Mouse (Mus musculus): ENCODE data around the gene Daam2. TPM values are rescaled to one million over a fixed set of nuclear protein-coding genes. Genes with fewer than 3 reads are reported as not detected.

Daam2 gene
- polyA plus RNA-seq, 1 experiment from 2014 or later: 0.01 TPM

- no peaks in the 10 kb centered on the region for H3K79me2 ChIP-seq (ENCODE audit: inconsistent target)
- 37% methylated on average over 6 of the region's 7 CpGs for WGBS (ENCODE audit: missing documents)
These were observed 42.1 kb downstream of the Daam2 start for GRCm38 (mm10) chr17:49522002-49522401.

DNA sequence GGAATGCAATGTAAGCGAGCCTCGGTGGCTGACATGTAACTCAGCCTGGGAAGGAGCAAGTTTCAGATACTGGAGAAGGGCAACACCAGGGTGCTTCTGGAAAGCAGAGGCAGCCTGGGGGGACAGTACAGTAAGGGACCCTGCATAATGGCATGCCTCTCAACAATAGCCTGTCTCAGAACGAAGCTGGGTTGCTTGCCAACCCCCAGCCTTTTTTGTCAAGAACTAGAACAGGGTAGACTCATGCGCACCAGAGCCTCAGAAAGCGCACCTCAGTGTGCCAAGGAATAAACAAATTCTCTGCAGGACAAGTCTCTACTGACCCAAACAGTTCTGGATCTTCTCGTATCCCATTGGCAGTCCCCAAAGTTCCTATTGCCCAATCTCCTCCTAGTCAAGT, 43.5 kb downstream of the Daam2 start:
- WGBS (ENCODE audit: missing documents): 92% methylated on average over 6 of the region's 6 CpGs
- H3K36me3 ChIP-seq (ENCODE audit: inconsistent target): no peaks in the 10 kb centered on the region
- no peak overlapping the region for H3K27ac ChIP-seq
- H3K79me2 ChIP-seq (ENCODE audit: inconsistent target): no peaks in the 10 kb centered on the region
- H3K4me3 ChIP-seq (ENCODE audit: inconsistent target): no peak overlapping the region

More at GRCm38 (mm10) chr17:49522002-49522401, 42.1 kb downstream of the Daam2 start:
- H3K27ac ChIP-seq: no peak overlapping the region
- no peak overlapping the region for H3K4me3 ChIP-seq (ENCODE audit: inconsistent target)
- no peaks in the 10 kb centered on the region for H3K36me3 ChIP-seq (ENCODE audit: inconsistent target)

DNA sequence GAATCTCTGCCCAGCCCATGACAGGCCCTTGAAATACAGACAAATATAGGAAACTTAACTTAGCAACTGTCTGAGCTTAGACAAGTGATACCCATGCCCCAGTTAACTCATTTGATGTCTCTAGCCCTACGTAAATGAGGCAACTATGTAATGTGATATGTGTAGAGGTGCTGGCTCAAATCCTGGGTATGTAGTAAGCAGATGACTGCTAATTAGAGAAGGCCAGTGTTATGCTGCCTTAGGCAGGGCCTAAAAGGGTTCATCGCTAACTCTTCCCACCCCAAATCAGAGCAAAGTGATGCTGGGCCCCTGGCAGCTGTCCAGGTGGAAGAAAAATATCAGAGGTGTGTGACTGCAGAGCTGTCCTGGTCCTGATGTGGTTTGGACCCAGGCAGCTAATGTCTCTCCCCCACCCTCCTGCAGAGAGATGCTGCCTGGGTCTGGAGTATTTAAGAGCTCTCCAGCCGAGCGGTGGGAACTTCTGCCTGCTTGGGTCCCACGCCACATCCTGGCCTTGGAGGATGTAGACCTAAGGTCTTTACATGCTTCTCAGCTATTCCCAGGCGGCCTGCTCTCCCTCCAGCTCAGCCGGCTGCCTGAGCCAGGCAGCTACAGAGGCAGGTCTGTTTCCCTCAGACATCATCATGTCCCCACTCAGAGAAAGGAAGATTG, 44.4 kb downstream of the Daam2 start:
- no peaks in the 10 kb centered on the region for H3K36me3 ChIP-seq (ENCODE audit: inconsistent target)
- no peaks in the 10 kb centered on the region for H3K79me2 ChIP-seq (ENCODE audit: inconsistent target)
- H3K4me3 ChIP-seq (ENCODE audit: inconsistent target): no peak overlapping the region
- no peak overlapping the region for H3K27ac ChIP-seq
- 91% methylated on average over 7 of the region's 7 CpGs for WGBS (ENCODE audit: missing documents)

GRCm38 (mm10) chr17:49517091-49517490, 47.1 kb downstream of the Daam2 start:
- no peaks in the 10 kb centered on the region for H3K36me3 ChIP-seq (ENCODE audit: inconsistent target)
- H3K4me3 ChIP-seq (ENCODE audit: inconsistent target): no peak overlapping the region
- H3K79me2 ChIP-seq (ENCODE audit: inconsistent target): no peaks in the 10 kb centered on the region
- 64% methylated on average over 3 of the region's 3 CpGs for WGBS (ENCODE audit: missing documents)
- H3K27ac ChIP-seq: no peak overlapping the region

DNA sequence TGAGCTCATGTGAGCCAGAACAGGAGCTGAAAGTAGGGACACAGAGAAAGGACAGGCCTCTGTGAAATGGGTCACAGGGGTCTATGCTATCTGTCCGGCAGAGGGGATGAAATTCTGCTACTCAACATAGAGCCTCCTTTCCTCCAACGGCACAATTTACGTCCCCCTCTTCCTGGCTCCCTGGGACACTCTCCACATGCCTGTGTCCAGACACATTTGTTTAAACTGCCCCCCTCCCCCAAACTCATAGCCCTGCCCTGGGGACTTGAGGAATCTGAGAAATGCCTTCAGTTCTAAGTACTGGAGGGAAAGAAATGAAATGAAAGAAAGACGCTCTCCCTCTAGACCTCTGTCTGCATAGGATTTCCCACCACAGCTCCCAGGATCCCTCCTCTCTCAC, 48.5 kb downstream of the Daam2 start:
- 76% methylated on average over 4 of the region's 4 CpGs for WGBS (ENCODE audit: missing documents)

GRCm38 (mm10) chr17:49515141-49515540, 49.0 kb downstream of the Daam2 start:
- H3K27ac ChIP-seq: no peak overlapping the region
- WGBS (ENCODE audit: missing documents): 93% methylated on average over 3 of the region's 3 CpGs
- no peak overlapping the region for H3K4me3 ChIP-seq (ENCODE audit: inconsistent target)
- no peaks in the 10 kb centered on the region for H3K36me3 ChIP-seq (ENCODE audit: inconsistent target)
- no peaks in the 10 kb centered on the region for H3K79me2 ChIP-seq (ENCODE audit: inconsistent target)

More for the DNA sequence above, 48.5 kb downstream of the Daam2 start:
- H3K27ac ChIP-seq: no peak overlapping the region
- H3K79me2 ChIP-seq (ENCODE audit: inconsistent target): no peaks in the 10 kb centered on the region
- no peaks in the 10 kb centered on the region for H3K36me3 ChIP-seq (ENCODE audit: inconsistent target)
- H3K4me3 ChIP-seq (ENCODE audit: inconsistent target): no peak overlapping the region

GRCm38 (mm10) chr17:49512671-49513085, 51.5 kb downstream of the Daam2 start:
- Histone ChIP-seq H3K4me3 (ENCODE audit: inconsistent target) (no peak overlapping the region), H3K36me3 (ENCODE audit: inconsistent target) (no peaks in the 10 kb centered on the region), H3K27ac (no peak overlapping the region), H3K79me2 (ENCODE audit: inconsistent target) (no peaks in the 10 kb centered on the region)
- WGBS (ENCODE audit: missing documents): 17% methylated on average over 5 of the region's 5 CpGs

- 93% methylated on average over 11 of the region's 16 CpGs for WGBS (ENCODE audit: missing documents)
- H3K27ac ChIP-seq: no peak overlapping the region
- no peaks in the 10 kb centered on the region for H3K79me2 ChIP-seq (ENCODE audit: inconsistent target)
These were observed 54.7 kb downstream of the Daam2 start for GRCm38 (mm10) chr17:49509431-49509830.

DNA sequence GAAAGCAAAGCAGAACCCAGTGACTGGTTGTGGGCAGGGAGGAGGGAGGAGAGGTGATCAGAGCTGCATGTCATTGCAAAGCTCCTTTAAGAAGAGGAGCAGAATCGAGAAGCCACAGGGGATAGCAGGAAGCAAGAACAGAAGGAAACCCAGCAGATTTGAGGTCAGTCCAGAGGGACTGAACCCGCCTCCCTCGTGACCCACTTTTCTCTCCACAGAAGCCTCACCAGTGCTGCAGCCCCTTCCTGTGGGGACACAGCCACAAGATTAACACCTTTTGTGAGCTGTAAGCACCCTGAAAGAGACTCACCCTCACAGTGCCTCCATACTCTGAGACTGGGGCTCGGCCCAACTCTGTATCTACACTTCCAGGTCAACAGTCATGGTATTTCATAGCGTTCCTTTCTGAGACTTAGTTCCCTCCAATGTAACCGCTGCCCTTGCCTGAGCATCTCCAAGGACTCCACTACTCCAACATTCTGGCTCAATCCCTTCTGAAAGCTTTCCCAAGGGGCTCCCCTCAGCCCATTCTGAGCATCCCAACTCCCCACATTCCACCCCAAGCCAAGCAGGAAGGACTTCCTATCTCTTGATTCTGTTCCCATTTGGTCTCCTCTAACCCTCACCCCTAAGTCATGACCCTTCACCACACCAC, 60.8 kb downstream of the Daam2 start:
- Histone ChIP-seq H3K4me3 (ENCODE audit: inconsistent target) (no peak overlapping the region), H3K36me3 (ENCODE audit: inconsistent target) (no peaks in the 10 kb centered on the region), H3K79me2 (ENCODE audit: inconsistent target) (no peaks in the 10 kb centered on the region), H3K27ac (no peak overlapping the region)
- 58% methylated on average over 6 of the region's 6 CpGs for WGBS (ENCODE audit: missing documents)

More at GRCm38 (mm10) chr17:49509431-49509830, 54.7 kb downstream of the Daam2 start:
- Histone ChIP-seq H3K4me3 (ENCODE audit: inconsistent target) (no peak overlapping the region), H3K36me3 (ENCODE audit: inconsistent target) (no peaks in the 10 kb centered on the region)

DNA sequence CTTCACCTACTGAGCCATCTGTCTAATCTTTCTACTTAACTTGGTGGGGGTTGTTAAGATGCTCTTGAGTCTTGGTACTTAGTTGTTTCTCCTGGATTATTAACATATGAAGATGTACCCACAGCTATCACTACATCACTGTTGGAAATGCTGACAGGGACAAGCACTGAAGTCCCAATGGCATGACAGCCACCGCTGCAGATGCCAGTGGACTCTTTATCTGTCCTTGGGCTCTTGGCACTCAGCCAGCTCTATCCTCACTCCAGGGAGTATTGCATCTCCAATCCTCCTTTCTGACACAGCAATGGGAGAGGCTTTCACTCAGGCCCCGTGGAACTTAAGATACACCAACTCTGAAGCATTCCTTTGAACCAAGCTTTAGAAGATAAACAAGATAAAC, 63.9 kb downstream of the Daam2 start:
- Histone ChIP-seq H3K27ac (no peak overlapping the region), H3K79me2 (ENCODE audit: inconsistent target) (no peaks in the 10 kb centered on the region), H3K4me3 (ENCODE audit: inconsistent target) (no peak overlapping the region), H3K36me3 (ENCODE audit: inconsistent target) (no peaks in the 10 kb centered on the region)
- WGBS (ENCODE audit: missing documents): 72% methylated on average over 2 of the region's 2 CpGs

GRCm38 (mm10) chr17:49499635-49500034, 64.5 kb downstream of the Daam2 start:
- H3K27ac ChIP-seq: no peak overlapping the region

GRCm38 (mm10) chr17:49498169-49498568, 66.0 kb downstream of the Daam2 start:
- Histone ChIP-seq H3K4me3 (ENCODE audit: inconsistent target) (no peak overlapping the region), H3K27ac (no peak overlapping the region), H3K79me2 (ENCODE audit: inconsistent target) (no peaks in the 10 kb centered on the region), H3K36me3 (ENCODE audit: inconsistent target) (no peaks in the 10 kb centered on the region)
- WGBS (ENCODE audit: missing documents): 77% methylated on average over 3 of the region's 3 CpGs

More at GRCm38 (mm10) chr17:49499635-49500034, 64.5 kb downstream of the Daam2 start:
- Histone ChIP-seq H3K79me2 (ENCODE audit: inconsistent target) (no peaks in the 10 kb centered on the region), H3K4me3 (ENCODE audit: inconsistent target) (no peak overlapping the region), H3K36me3 (ENCODE audit: inconsistent target) (no peaks in the 10 kb centered on the region)
- 100% methylated on average over 2 of the region's 2 CpGs for WGBS (ENCODE audit: missing documents)

- 85% methylated on average over 4 of the region's 4 CpGs for WGBS (ENCODE audit: missing documents)
- no peak overlapping the region for H3K4me3 ChIP-seq (ENCODE audit: inconsistent target)
- H3K36me3 ChIP-seq (ENCODE audit: inconsistent target): no peaks in the 10 kb centered on the region
- no peak overlapping the region for H3K27ac ChIP-seq
- H3K79me2 ChIP-seq (ENCODE audit: inconsistent target): no peaks in the 10 kb centered on the region
These were observed 70.9 kb downstream of the Daam2 start for GRCm38 (mm10) chr17:49493276-49493675.

- WGBS (ENCODE audit: missing documents): 69% methylated on average over 5 of the region's 5 CpGs
- Histone ChIP-seq H3K27ac (no peak overlapping the region), H3K4me3 (ENCODE audit: inconsistent target) (no peak overlapping the region), H3K36me3 (ENCODE audit: inconsistent target) (no peaks in the 10 kb centered on the region), H3K79me2 (ENCODE audit: inconsistent target) (no peaks in the 10 kb centered on the region)
These were observed 75.0 kb downstream of the Daam2 start for GRCm38 (mm10) chr17:49489098-49489497.

GRCm38 (mm10) chr17:49484435-49484834, 79.7 kb downstream of the Daam2 start:
- H3K4me3 ChIP-seq (ENCODE audit: inconsistent target): no peak overlapping the region
- WGBS (ENCODE audit: missing documents): 84% methylated on average over 3 of the region's 3 CpGs
- no peaks in the 10 kb centered on the region for H3K36me3 ChIP-seq (ENCODE audit: inconsistent target)
- no peak overlapping the region for H3K27ac ChIP-seq
- no peaks in the 10 kb centered on the region for H3K79me2 ChIP-seq (ENCODE audit: inconsistent target)
